Comparison of ENCODE assay signal across 20 mouse cellular contexts in genomic region chr19:25003810-25004209, GRCm38 (mm10). TPM values are rescaled to one million over a fixed set of nuclear protein-coding genes. Genes with fewer than 3 reads are reported as not detected.
A peak's percentile ranks its signal among the peaks of the same experiment; 100 is the strongest.
DNase-seq lines count a peak whose midpoint lies in the region; ATAC-seq and TF ChIP-seq lines count a peak whose summit lies in the region.
"Had no signal": no experiment of that assay in that cellular context is flagged by ENCODE, and none has a peak within 500 bp of the region (broad histone marks: within the 10 kb centered on the region; RNA-seq: fewer than 3 reads in every experiment).

No protein-coding gene starts in this region.

- H3K4me2 ChIP-seq in forebrain, embryonic 14.5 days (ENCODE audit: low read length), result no peak overlapping the region
- H3K4me2 ChIP-seq in forebrain, embryonic 15.5 days (replicated peaks), result no peak overlapping the region
- H3K4me2 ChIP-seq in liver, embryonic 15.5 days, result peak overlapping the region; percentile 20; the same call in 1 of the 2 replicates
- H3K4me2 ChIP-seq: embryonic facial prominence, embryonic 13.5 days; hindbrain, embryonic 14.5 days; intestine, embryonic 15.5 days; limb, embryonic 12.5 days; midbrain, embryonic 11.5 days had no signal

- peaks cover 42% of the 10 kb centered on the region for H3K27me3 ChIP-seq in forebrain, embryonic 14.5 days (replicated peaks; ENCODE audit: control insufficient read depth, insufficient read depth, low read length)
- H3K27me3 ChIP-seq in forebrain, embryonic 15.5 days, result peaks cover 41% of the 10 kb centered on the region
- H3K27me3 ChIP-seq in liver, embryonic 15.5 days, result peaks cover 24% of the 10 kb centered on the region
- H3K27me3 ChIP-seq in thymus, adult 2 months (ENCODE audit: control insufficient read depth, insufficient read depth, low read length), result no peaks in the 10 kb centered on the region

- no peak for TF ChIP-seq CTCF in thymus, adult 2 months (IDR thresholded peaks at IDR 0.05; ENCODE audit: borderline replicate concordance, control insufficient read depth, extremely low read depth, insufficient read depth, low read length, poor library complexity)

- DNase-seq in forebrain, embryonic 14.5 days (ENCODE audit: low spot score), result peak; percentile 38
- no peak for DNase-seq in liver
- peak; percentile 41 for DNase-seq in thymus, adult 2 months
- no peak for DNase-seq in thymus, postnatal 0 days (ENCODE audit: low spot score)
- DNase-seq in thymus, postnatal 36 days, result peak; percentile 16 to 43
- DNase-seq in right cerebral cortex, postnatal 10 days (ENCODE audit: low spot score in 2 of 2), result no peak
- DNase-seq: adrenal gland, postnatal 14 days; cerebellum, adult 8-10 months; gastrocnemius, postnatal 10 days; heart, postnatal 14 days; kidney, postnatal 25 days had no signal

- H3K9ac ChIP-seq in forebrain, embryonic 14.5 days (ENCODE audit: low read length), result no peak overlapping the region
- no peak overlapping the region for H3K9ac ChIP-seq in forebrain, embryonic 15.5 days (replicated peaks)
- no peak overlapping the region for H3K9ac ChIP-seq in liver, embryonic 15.5 days
- H3K9ac ChIP-seq: embryonic facial prominence, embryonic 13.5 days; hindbrain, embryonic 14.5 days; intestine, embryonic 15.5 days; limb, embryonic 12.5 days had no signal

- 0 out of 2 replicates have a peak, but pooled peaks have one; percentile 20 for ATAC-seq in forebrain, embryonic 14.5 days
- ATAC-seq in forebrain, embryonic 15.5 days (replicated peaks), result no peak
- ATAC-seq in liver, embryonic 15.5 days (ENCODE audit: insufficient read depth), result no peak
- ATAC-seq: intestine, embryonic 15.5 days had no signal

- WGBS in forebrain, embryonic 14.5 days, result 33% methylated on average over 4 of the region's 4 CpGs
- WGBS in forebrain, embryonic 15.5 days, result 20% methylated on average over 4 of the region's 4 CpGs
- WGBS in liver, embryonic 15.5 days (ENCODE audit: insufficient replicate concordance), result 58% methylated on average over 4 of the region's 4 CpGs
- WGBS in thymus, adult 2 months, result 78% methylated on average over 4 of the region's 4 CpGs

- H3K4me3 ChIP-seq in forebrain, embryonic 14.5 days (ENCODE audit: low read depth, low read length), result no peak overlapping the region
- no peak overlapping the region for H3K4me3 ChIP-seq in forebrain, embryonic 15.5 days
- H3K4me3 ChIP-seq in liver, embryonic 15.5 days (replicated peaks), result no peak overlapping the region
- no peak overlapping the region for H3K4me3 ChIP-seq in thymus, adult 2 months (ENCODE audit: control insufficient read depth, insufficient read depth, low read length)
- H3K4me3 ChIP-seq: embryonic facial prominence, embryonic 13.5 days; forebrain, embryonic 10.5 days; intestine, embryonic 15.5 days; left cerebral cortex, adult 2 months; limb, embryonic 12.5 days had no signal

- no peaks in the 10 kb centered on the region for H3K9me3 ChIP-seq in forebrain, embryonic 14.5 days (replicated peaks; ENCODE audit: control insufficient read depth, low read length)
- no peaks in the 10 kb centered on the region for H3K9me3 ChIP-seq in forebrain, embryonic 15.5 days
- no peaks in the 10 kb centered on the region for H3K9me3 ChIP-seq in liver, embryonic 15.5 days (replicated peaks)
- H3K9me3 ChIP-seq: embryonic facial prominence, embryonic 13.5 days; forebrain, embryonic 10.5 days; intestine, embryonic 15.5 days; limb, embryonic 12.5 days had no signal

- no peak for TF ChIP-seq POLR2A in thymus, adult 2 months (IDR thresholded peaks at IDR 0.05; ENCODE audit: control insufficient read depth, extremely low read depth, insufficient read depth, low read length, poor library complexity)

- no peaks in the 10 kb centered on the region for H3K36me3 ChIP-seq in forebrain, embryonic 14.5 days (ENCODE audit: control insufficient read depth, insufficient read depth, low read length)
- H3K36me3 ChIP-seq in forebrain, embryonic 15.5 days, result no peaks in the 10 kb centered on the region
- no peaks in the 10 kb centered on the region for H3K36me3 ChIP-seq in liver, embryonic 15.5 days (replicated peaks)
- H3K36me3 ChIP-seq in thymus, adult 2 months (ENCODE audit: control insufficient read depth, insufficient read depth, low read length), result no peaks in the 10 kb centered on the region
- H3K36me3 ChIP-seq: embryonic facial prominence, embryonic 13.5 days; forebrain, embryonic 10.5 days; intestine, embryonic 15.5 days; limb, embryonic 12.5 days had no signal

- H3K27ac ChIP-seq in forebrain, embryonic 14.5 days (ENCODE audit: low read depth, low read length), result no peak overlapping the region
- H3K27ac ChIP-seq in forebrain, embryonic 15.5 days (replicated peaks), result no peak overlapping the region
- H3K27ac ChIP-seq in liver, embryonic 15.5 days (replicated peaks), result no peak overlapping the region
- H3K27ac ChIP-seq in thymus, adult 2 months (ENCODE audit: control insufficient read depth, insufficient read depth, low read length), result no peak overlapping the region
- H3K27ac ChIP-seq: embryonic facial prominence, embryonic 13.5 days; forebrain, embryonic 10.5 days; hindbrain, embryonic 14.5 days; intestine, embryonic 15.5 days; left cerebral cortex, adult 2 months; limb, embryonic 12.5 days had no signal

- H3K4me1 ChIP-seq in forebrain, embryonic 14.5 days (ENCODE audit: control insufficient read depth, insufficient read depth, low read length), result peaks cover 5% of the 10 kb centered on the region; the same call in 1 of the 2 replicates
- H3K4me1 ChIP-seq in forebrain, embryonic 15.5 days, result peaks cover 14% of the 10 kb centered on the region
- H3K4me1 ChIP-seq in liver, embryonic 15.5 days (replicated peaks), result peaks cover 45% of the 10 kb centered on the region
- H3K4me1 ChIP-seq in thymus, adult 2 months (replicated peaks; ENCODE audit: control insufficient read depth, insufficient read depth, low read length), result peaks cover 7% of the 10 kb centered on the region

RNA-seq across cellular contexts. Expression of gene Dock8, which starts 4.5 kb away (rescaled TPM):
- 0.55 and 1.5 TPM in 2 replicates for polyA plus RNA-seq in forebrain, embryonic 14.5 days (2014; fragmentation: Nextera tagmentation; extraction: Ambion mirVana)
- polyA plus RNA-seq in forebrain, embryonic 15.5 days (2015; fragmentation: Nextera tagmentation; extraction: Ambion mirVana), result 1.1 and 1.4 TPM in 2 replicates
- 8.5 and 8.8 TPM in 2 replicates for polyA plus RNA-seq in liver, embryonic 15.5 days (2015; fragmentation: Nextera tagmentation; extraction: Ambion mirVana)
- polyA plus RNA-seq in thymus, adult 2 months (2012; rRNA removed), result 87.3 and 104 TPM in 2 replicates
- polyA plus RNA-seq in thymus, postnatal 0 days (2015; fragmentation: Nextera tagmentation; extraction: Ambion mirVana), result 66.7 and 80.1 TPM in 2 replicates

RNA-seq across cellular contexts. Expression of gene Cbwd1, which starts 42.4 kb away (rescaled TPM):
- 16.5 and 20.2 TPM in 2 replicates for polyA plus RNA-seq in forebrain, embryonic 14.5 days (2014; fragmentation: Nextera tagmentation; extraction: Ambion mirVana)
- polyA plus RNA-seq in forebrain, embryonic 15.5 days (2015; fragmentation: Nextera tagmentation; extraction: Ambion mirVana), result 16.0 and 18.5 TPM in 2 replicates
- 7.7 and 8.1 TPM in 2 replicates for polyA plus RNA-seq in liver, embryonic 15.5 days (2015; fragmentation: Nextera tagmentation; extraction: Ambion mirVana)
- polyA plus RNA-seq in thymus, adult 2 months (2012; rRNA removed), result 1.9 TPM in 2 replicates
- polyA plus RNA-seq in thymus, postnatal 0 days (2015; fragmentation: Nextera tagmentation; extraction: Ambion mirVana), result 15.4 and 19.6 TPM in 2 replicates

Comparison
In these comparisons a context has a peak if more than half of its experiments do, and no peak if none do; other contexts are left out.
1. DNase-seq: peak in forebrain, embryonic 14.5 days (single experiment), thymus, adult 2 months (single experiment) and thymus, postnatal 36 days (2 of 2); none in liver (single experiment), thymus, postnatal 0 days (single experiment) and right cerebral cortex, postnatal 10 days (0 of 2).